Mouse (Mus musculus) gastrocnemius, postnatal 14 days (tissue): ENCODE results near the gene Klf16. TPM values are rescaled to one million over a fixed set of nuclear protein-coding genes. Genes with fewer than 3 reads are reported as not detected.
A peak's percentile ranks its signal among the peaks of the same experiment; 100 is the strongest.

ENCODE experiments used
- DNase-seq: peaks from one replicate; pipeline ENCODE4 v3.0.0; 2021; ENCODE audit warnings: mixed read lengths
- intact Hi-C: fragments of 180-260 bp; cut with DNase I; formaldehyde crosslinking; loops from one replicate; pipeline ENCODE4 v1.15.1; 2025; ENCODE audit warnings: low total_unique reads
- long read RNA-seq, 2 experiments: library from polyadenylated mRNA; stranded (forward); transcript quantifications; one replicate each; pipeline ENCODE4 v2.0.0; 2021
- total RNA-seq, 2 experiments: library from RNA; stranded (reverse); gene quantifications; 2 replicates each; pipeline ENCODE4 v1.2.3; 2021

Klf16 gene
- total RNA-seq, result 1 to 10 TPM; 2.1 to 2.7 TPM
- long read RNA-seq, experiment 1, partial matches to known transcripts, result 0 of 1 reads
- long read RNA-seq, experiment 1, other reads (novel, unspliced or antisense), result 0 of 1 reads
- long read RNA-seq, experiment 2, partial matches to known transcripts, result 0 of 2 reads
- long read RNA-seq, experiment 2, other reads (novel, unspliced or antisense), result 2 of 2 reads

- intact Hi-C loops, result loop anchor here (5.0 kb wide), 1 partner anchor 110 kb away; no protein-coding TSS in a partner anchor
These were observed at the start of gene Klf16 for GRCm38 (mm10) chr10:80577195-80578130. TSS of gene Klf16 (minus strand) at chr10:80577321.

GRCm38 (mm10) chr10:80625764-80626163, 48.6 kb upstream of the Klf16 start:
- no peak for DNase-seq
- intact Hi-C loops, result no loop called here

More at GRCm38 (mm10) chr10:80577195-80578130, at the start of gene Klf16:
- peak; percentile 98 for DNase-seq

GRCm38 (mm10) chr10:80623457-80624191, 46.5 kb upstream of the Klf16 start:
- DNase-seq, result peak; percentile 62
- intact Hi-C loops, result no loop called here

- intact Hi-C loops, result no loop called here
These were observed 45.7 kb upstream of the Klf16 start, which contains the start of gene Csnk1g2 for GRCm38 (mm10) chr10:80622661-80623456. TSS of gene Csnk1g2 (plus strand) at chr10:80622838.

GRCm38 (mm10) chr10:80621940-80622660, 45.0 kb upstream of the Klf16 start:
- peak; percentile 99 for DNase-seq
- intact Hi-C loops, result no loop called here

More at GRCm38 (mm10) chr10:80622661-80623456, 45.7 kb upstream of the Klf16 start, which contains the start of gene Csnk1g2:
- peak; percentile 65 for DNase-seq

- intact Hi-C loops, result no loop called here
- no peak for DNase-seq
These were observed 44.5 kb upstream of the Klf16 start for GRCm38 (mm10) chr10:80621690-80621939.

GRCm38 (mm10) chr10:80620796-80621689, 43.9 kb upstream of the Klf16 start:
- intact Hi-C loops, result no loop called here
- DNase-seq, result no peak

- DNase-seq, result no peak
- intact Hi-C loops, result no loop called here
These were observed 43.2 kb upstream of the Klf16 start for GRCm38 (mm10) chr10:80620365-80620764.

- intact Hi-C loops, result no loop called here
- DNase-seq, result no peak
These were observed 42.5 kb upstream of the Klf16 start for GRCm38 (mm10) chr10:80619465-80620244.

GRCm38 (mm10) chr10:80618181-80618580, 41.1 kb upstream of the Klf16 start:
- intact Hi-C loops, result no loop called here
- DNase-seq, result peak; percentile 59

- intact Hi-C loops, result no loop called here
- no peak for DNase-seq
These were observed 37.2 kb upstream of the Klf16 start for GRCm38 (mm10) chr10:80614351-80614750.

GRCm38 (mm10) chr10:80613821-80614220, 36.7 kb upstream of the Klf16 start:
- DNase-seq, result no peak
- intact Hi-C loops, result no loop called here

GRCm38 (mm10) chr10:80611905-80612304, 34.8 kb upstream of the Klf16 start:
- intact Hi-C loops, result no loop called here
- DNase-seq, result no peak

GRCm38 (mm10) chr10:80611024-80611423, 33.9 kb upstream of the Klf16 start:
- no peak for DNase-seq
- intact Hi-C loops, result no loop called here

- intact Hi-C loops, result no loop called here
- no peak for DNase-seq
These were observed 33.1 kb upstream of the Klf16 start for GRCm38 (mm10) chr10:80610116-80610785.

- DNase-seq, result no peak
These were observed 32.3 kb upstream of the Klf16 start for GRCm38 (mm10) chr10:80609269-80609924.

More at GRCm38 (mm10) chr10:80609269-80609924, 32.3 kb upstream of the Klf16 start:
- intact Hi-C loops, result loop anchor here (5.0 kb wide), 1 partner anchor 83 kb away; no protein-coding TSS in a partner anchor
